Mouse (Mus musculus) embryo, embryonic 10 days (tissue): ENCODE measurements at regions not wholly inside any gene's neighbourhood (a gene's known extent, or its start where the extent isn't known, plus 50 kb on each side); places are given as distances from the start of the nearest gene placed in this dataset.

Experiments used
- DNase-seq: peaks from one replicate; pipeline ENCODE4 v3.0.0-alpha.2; 2015; ENCODE audit warnings: low spot score

- no peak for DNase-seq
These were observed 98.6 kb upstream of the Foxp3 start for GRCm38 (mm10) chrX:7474831-7475230.

GRCm38 (mm10) chrX:7473814-7474213, 98.2 kb upstream of the Usp27x start:
- peak; percentile 57 for DNase-seq

GRCm38 (mm10) chrX:7469801-7470200, 94.2 kb upstream of the Usp27x start:
- DNase-seq = no peak

GRCm38 (mm10) chrX:7467985-7468384, 92.4 kb upstream of the Usp27x start:
- no peak for DNase-seq

GRCm38 (mm10) chrX:7456851-7457250, 81.2 kb upstream of the Usp27x start:
- DNase-seq = no peak

GRCm38 (mm10) chrX:7445035-7445434, 69.4 kb upstream of the Usp27x start:
- peak; percentile 7 for DNase-seq

- no peak for DNase-seq
These were observed 69.0 kb upstream of the Usp27x start for GRCm38 (mm10) chrX:7444583-7444982.

GRCm38 (mm10) chrX:7443996-7444421, 68.4 kb upstream of the Usp27x start:
- DNase-seq = peak; percentile 45

- DNase-seq = no peak
These were observed 59.9 kb upstream of the Usp27x start for GRCm38 (mm10) chrX:7435375-7436042.

- DNase-seq = no peak
These were observed 58.6 kb upstream of the Usp27x start for GRCm38 (mm10) chrX:7434268-7434667.

GRCm38 (mm10) chrX:7430456-7430855, 54.8 kb upstream of the Usp27x start:
- no peak for DNase-seq

GRCm38 (mm10) chrX:7429524-7429865, 53.9 kb upstream of the Usp27x start:
- DNase-seq = peak; percentile 50

GRCm38 (mm10) chrX:7428621-7429523, 53.2 kb upstream of the Usp27x start:
- peak; percentile 47 for DNase-seq
